Mouse (Mus musculus) erythroid progenitor cell, adult 5-6 weeks (primary cell): Measurements from ENCODE around the gene Arid5a. TPM values are rescaled to one million over a fixed set of nuclear protein-coding genes. Genes with fewer than 3 reads are reported as not detected.

ENCODE experiments used
- total RNA-seq, 2 experiments: library from RNA; stranded (forward) in 1 of 2; stranded (reverse) in 1 of 2; fragments of 150-400 nt in 1 of 2; fragments of 186-747, 209-891 nt in 1 of 2; gene quantifications; 2 replicates each; pipeline versions ENCODE4 v1.2.3 to v1.2.4; 2015 to 2017; ENCODE audit warnings: low replicate concordance in 2 of 2

Arid5a gene
- total RNA-seq, 2 experiments from 2014 or later: 0.53 to 9.2 TPM

Other genes with a start within 250 kb of the Arid5a start
- gene Hs6st1, start 239.3 kb upstream of the Arid5a start, total RNA-seq (2015; ENCODE audit: low replicate concordance): 205 and 226 TPM in 2 replicates
- gene Hs6st1, start 239.3 kb upstream of the Arid5a start, total RNA-seq (2017; ENCODE audit: low replicate concordance): 148 and 153 TPM in 2 replicates
- gene Uggt1, start 63.0 kb upstream of the Arid5a start, total RNA-seq (2015; ENCODE audit: low replicate concordance): 21.8 and 42.2 TPM in 2 replicates
- 32.2 and 62.3 TPM in 2 replicates for gene Uggt1, start 63.0 kb upstream of the Arid5a start, total RNA-seq (2017; ENCODE audit: low replicate concordance)
- gene Neurl3, start 33.1 kb upstream of the Arid5a start, total RNA-seq (2015; ENCODE audit: low replicate concordance): 6.1 and 7.1 TPM in 2 replicates
- 4.7 and 10.0 TPM in 2 replicates for gene Neurl3, start 33.1 kb upstream of the Arid5a start, total RNA-seq (2017; ENCODE audit: low replicate concordance)
- 13.3 and 16.3 TPM in 2 replicates for gene Kansl3, start 61.4 kb downstream of the Arid5a start, total RNA-seq (2015; ENCODE audit: low replicate concordance)
- 23.2 and 27.2 TPM in 2 replicates for gene Kansl3, start 61.4 kb downstream of the Arid5a start, total RNA-seq (2017; ENCODE audit: low replicate concordance)
- gene Fer1l5, start 64.6 kb downstream of the Arid5a start, total RNA-seq (2015; ENCODE audit: low replicate concordance): not detected in 2 replicates
- not detected in 2 replicates for gene Fer1l5, start 64.6 kb downstream of the Arid5a start, total RNA-seq (2017; ENCODE audit: low replicate concordance)
- 7.2 and 13.4 TPM in 2 replicates for gene Lman2l, start 137.5 kb downstream of the Arid5a start, total RNA-seq (2015; ENCODE audit: low replicate concordance)
- gene Lman2l, start 137.5 kb downstream of the Arid5a start, total RNA-seq (2017; ENCODE audit: low replicate concordance): 1.7 and 4.1 TPM in 2 replicates
- gene Cnnm4, start 163.9 kb downstream of the Arid5a start, total RNA-seq (2015; ENCODE audit: low replicate concordance): 2.9 and 3.6 TPM in 2 replicates
- gene Cnnm4, start 163.9 kb downstream of the Arid5a start, total RNA-seq (2017; ENCODE audit: low replicate concordance): 1.4 and 3.3 TPM in 2 replicates
- 2.5 and 10.5 TPM in 2 replicates for gene Cnnm3, start 204.1 kb downstream of the Arid5a start, total RNA-seq (2015; ENCODE audit: low replicate concordance)
- 3.9 and 9.4 TPM in 2 replicates for gene Cnnm3, start 204.1 kb downstream of the Arid5a start, total RNA-seq (2017; ENCODE audit: low replicate concordance)
- gene Ankrd23, start 229.2 kb downstream of the Arid5a start, total RNA-seq (2015; ENCODE audit: low replicate concordance): 1.7 TPM in 1 of 2 replicates, not detected in the other
- not detected in 2 replicates for gene Ankrd23, start 229.2 kb downstream of the Arid5a start, total RNA-seq (2017; ENCODE audit: low replicate concordance)
- 0.42 TPM in 1 of 2 replicates, not detected in the other for gene Gm42417, start 231.7 kb downstream of the Arid5a start, total RNA-seq (2015; ENCODE audit: low replicate concordance)
- 86.5 TPM in 1 of 2 replicates, not detected in the other for gene Gm42417, start 231.7 kb downstream of the Arid5a start, total RNA-seq (2017; ENCODE audit: low replicate concordance)
- not detected in 2 replicates for gene Ankrd39, start 239.7 kb downstream of the Arid5a start, total RNA-seq (2015; ENCODE audit: low replicate concordance)
- 1.4 and 1.8 TPM in 2 replicates for gene Ankrd39, start 239.7 kb downstream of the Arid5a start, total RNA-seq (2017; ENCODE audit: low replicate concordance)